Mouse (Mus musculus): ENCODE measurements around the gene Prr7. TPM values are rescaled to one million over a fixed set of nuclear protein-coding genes. Genes with fewer than 3 reads are reported as not detected.
A peak's percentile ranks its signal among the peaks of the same experiment; 100 is the strongest.
"Not testable (repeated sequence)": the region's sequence is repeated elsewhere in the genome, so short reads cannot be mapped to it uniquely, and the experiment has no call there.

Gene Prr7
- polyA plus RNA-seq, 1 experiment from 2014 or later, result 1.6 TPM

DNA sequence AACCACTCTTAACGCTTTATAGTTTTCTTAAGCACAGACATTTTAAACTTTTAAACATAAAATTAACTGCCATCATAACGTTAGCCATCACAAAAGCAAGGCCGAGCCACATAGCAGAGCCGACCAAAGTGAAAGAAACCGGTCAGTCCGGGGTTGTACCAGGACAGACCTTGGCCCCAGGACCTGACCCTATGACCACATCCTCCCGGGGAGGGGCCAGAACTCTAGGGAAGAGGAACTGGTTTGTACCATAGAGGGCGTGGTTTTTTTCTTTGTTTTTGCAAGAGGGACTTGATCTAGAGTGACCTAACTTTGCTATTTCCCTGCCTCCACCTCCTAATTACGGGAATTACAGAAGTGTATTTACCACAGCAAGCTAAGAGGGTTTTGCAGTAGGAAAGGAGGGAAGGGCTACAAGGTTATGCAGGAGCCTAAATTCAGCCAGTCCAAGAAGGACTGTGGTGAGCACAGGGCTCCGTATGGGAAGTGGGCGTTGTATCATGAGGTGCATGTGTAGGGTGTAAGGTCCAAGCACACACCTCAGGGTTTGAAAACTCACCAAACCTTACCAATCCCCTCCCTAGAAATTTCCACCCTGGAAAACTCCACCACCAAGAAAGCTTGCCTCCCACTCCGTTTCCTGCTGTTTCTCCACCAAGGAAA is 34.7 kb upstream of the Prr7 start:
- Histone ChIP-seq H3K9me3 (ENCODE audit: control insufficient read depth, low read length) (no peaks in the 10 kb centered on the region), H3K4me2 (ENCODE audit: low read depth, severe bottlenecking) (no peak overlapping the region), H3K27me3 (ENCODE audit: control insufficient read depth, insufficient read depth, low read length) (no peaks in the 10 kb centered on the region), H3K4me3 (ENCODE audit: low read depth, low read length) (no peak overlapping the region), H3K4me1 (ENCODE audit: control insufficient read depth, insufficient read depth, low read length) (no peaks in the 10 kb centered on the region), H3K9ac (ENCODE audit: low read length) (no peak overlapping the region), H3K27ac (replicated peaks; ENCODE audit: low read depth, low read length) (no peak overlapping the region), H3K36me3 (ENCODE audit: control insufficient read depth, insufficient read depth, low read length) (no peaks in the 10 kb centered on the region)
- DNase-seq (ENCODE audit: low spot score), result no peak
- ATAC-seq (ENCODE audit: insufficient number of reproducible peaks, low FRiP score, low TSS enrichment, low read depth), result no peak
- 76% methylated on average over 12 of the region's 12 CpGs for WGBS

DNA sequence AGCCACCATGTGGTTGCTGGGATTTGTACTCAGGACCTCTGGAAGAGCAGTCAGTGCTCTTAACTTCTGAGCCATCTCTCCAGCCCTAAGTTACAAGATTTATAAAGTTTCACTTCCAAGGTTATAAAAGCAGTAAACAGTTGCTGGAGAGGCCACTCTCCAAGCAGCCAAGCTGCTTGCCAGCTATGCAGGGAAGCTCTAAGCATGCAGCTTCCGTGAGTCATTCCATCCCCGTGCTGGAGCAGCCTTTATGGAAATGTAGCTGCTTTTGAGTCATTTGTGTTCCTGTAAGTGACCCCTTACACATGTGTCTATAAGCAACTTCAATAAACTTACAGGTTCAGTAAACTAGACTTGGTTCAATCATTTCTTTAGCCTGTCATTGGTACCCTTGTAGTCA is 33.5 kb upstream of the Prr7 start:
- Histone ChIP-seq H3K9ac (ENCODE audit: low read length) (no peak overlapping the region), H3K27ac (replicated peaks; ENCODE audit: low read depth, low read length) (no peak overlapping the region), H3K36me3 (ENCODE audit: control insufficient read depth, insufficient read depth, low read length) (no peaks in the 10 kb centered on the region), H3K4me3 (ENCODE audit: low read depth, low read length) (no peak overlapping the region), H3K27me3 (ENCODE audit: control insufficient read depth, insufficient read depth, low read length) (no peaks in the 10 kb centered on the region), H3K9me3 (ENCODE audit: control insufficient read depth, low read length) (no peaks in the 10 kb centered on the region), H3K4me2 (ENCODE audit: low read depth, severe bottlenecking) (no peak overlapping the region), H3K4me1 (ENCODE audit: control insufficient read depth, insufficient read depth, low read length) (no peaks in the 10 kb centered on the region)
- ATAC-seq (ENCODE audit: insufficient number of reproducible peaks, low FRiP score, low TSS enrichment, low read depth), result no peak
- 83% methylated on average over 2 of the region's 2 CpGs for WGBS
- DNase-seq (ENCODE audit: low spot score), result no peak

DNA sequence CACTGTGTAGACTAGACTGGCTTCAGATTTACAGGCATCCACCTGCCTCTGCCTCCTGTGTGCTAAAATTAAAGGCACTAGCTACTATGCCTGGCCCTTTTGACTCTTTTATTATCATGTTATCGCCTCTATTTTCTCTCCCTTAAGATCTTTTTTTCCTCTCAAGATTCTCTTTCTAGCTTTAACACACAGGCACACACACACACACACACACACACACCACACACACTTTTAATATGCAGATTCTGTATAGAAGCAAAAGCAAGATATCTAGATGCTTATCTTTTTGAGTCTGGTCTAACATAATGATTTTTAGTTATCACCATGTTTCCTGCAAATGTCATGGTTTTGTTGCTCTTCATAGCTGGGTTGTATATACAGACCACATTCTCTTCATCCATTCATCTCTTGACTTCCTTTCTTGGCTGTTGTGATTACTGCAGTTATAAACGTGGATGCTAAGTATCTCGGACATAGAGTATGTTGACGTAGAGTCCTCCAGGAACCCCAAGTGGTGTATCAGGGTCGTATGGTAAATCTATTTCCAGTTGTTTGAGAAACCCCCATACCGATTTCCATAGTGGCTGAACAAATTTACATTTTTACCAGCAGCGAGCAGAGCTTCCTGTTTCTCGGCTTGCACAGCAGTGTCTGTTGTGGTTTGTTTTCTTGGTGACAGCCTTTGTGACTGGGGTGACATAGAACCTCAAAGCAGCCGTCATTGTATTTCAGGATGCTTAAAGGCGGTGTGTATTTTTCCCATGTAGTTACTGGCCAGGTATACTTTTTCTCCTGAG is 32.0 kb upstream of the Prr7 start:
- no peak overlapping the region for H3K9ac ChIP-seq (ENCODE audit: low read length)

DNA sequence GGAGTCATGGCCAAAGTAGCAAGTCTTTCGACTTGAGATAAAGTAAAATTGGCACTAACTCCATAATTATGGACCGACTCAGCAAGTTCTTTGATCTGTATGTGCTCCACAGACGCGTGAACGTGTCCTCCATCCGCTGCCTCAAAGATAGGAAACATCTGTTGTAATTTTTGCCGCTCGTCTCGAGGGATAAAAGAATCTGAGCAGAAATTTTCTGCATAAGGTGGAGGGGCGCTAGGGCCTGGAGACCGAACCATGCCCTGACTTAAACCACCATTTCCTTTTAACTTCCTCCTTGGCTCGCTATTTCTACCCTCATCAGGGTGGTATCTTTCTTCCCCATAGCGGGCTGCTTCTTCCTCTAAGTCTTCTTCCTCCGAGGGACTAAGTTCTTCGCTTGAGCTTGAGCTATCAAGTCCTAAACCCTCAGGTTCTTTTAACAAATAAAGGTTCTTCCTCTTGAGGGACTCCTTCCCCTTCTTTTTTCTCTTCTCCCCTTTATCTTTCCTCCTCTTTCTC is 26.9 kb upstream of the Prr7 start:
- H3K27me3 ChIP-seq (ENCODE audit: control insufficient read depth, insufficient read depth, low read length); H3K9me3 ChIP-seq (ENCODE audit: control insufficient read depth, low read length); DNase-seq (ENCODE audit: low spot score); H3K4me3 ChIP-seq (ENCODE audit: low read depth, low read length); H3K4me2 ChIP-seq (ENCODE audit: low read depth, severe bottlenecking); H3K27ac ChIP-seq (replicated peaks; ENCODE audit: low read depth, low read length); H3K36me3 ChIP-seq (ENCODE audit: control insufficient read depth, insufficient read depth, low read length); H3K9ac ChIP-seq (ENCODE audit: low read length); H3K4me1 ChIP-seq (ENCODE audit: control insufficient read depth, insufficient read depth, low read length); ATAC-seq (ENCODE audit: insufficient number of reproducible peaks, low FRiP score, low TSS enrichment, low read depth): not testable (repeated sequence)
- WGBS, result 82% methylated on average over 15 of the region's 15 CpGs

More for the DNA sequence above, 32.0 kb upstream of the Prr7 start:
- Histone ChIP-seq H3K4me1 (ENCODE audit: control insufficient read depth, insufficient read depth, low read length) (no peaks in the 10 kb centered on the region), H3K4me3 (ENCODE audit: low read depth, low read length) (no peak overlapping the region), H3K27me3 (ENCODE audit: control insufficient read depth, insufficient read depth, low read length) (no peaks in the 10 kb centered on the region), H3K9me3 (ENCODE audit: control insufficient read depth, low read length) (no peaks in the 10 kb centered on the region), H3K36me3 (ENCODE audit: control insufficient read depth, insufficient read depth, low read length) (no peaks in the 10 kb centered on the region), H3K27ac (replicated peaks; ENCODE audit: low read depth, low read length) (no peak overlapping the region), H3K4me2 (ENCODE audit: low read depth, severe bottlenecking) (no peak overlapping the region)
- ATAC-seq (ENCODE audit: insufficient number of reproducible peaks, low FRiP score, low TSS enrichment, low read depth) (no peak), DNase-seq (ENCODE audit: low spot score) (no peak)
- WGBS, result 81% methylated on average over 10 of the region's 10 CpGs

DNA sequence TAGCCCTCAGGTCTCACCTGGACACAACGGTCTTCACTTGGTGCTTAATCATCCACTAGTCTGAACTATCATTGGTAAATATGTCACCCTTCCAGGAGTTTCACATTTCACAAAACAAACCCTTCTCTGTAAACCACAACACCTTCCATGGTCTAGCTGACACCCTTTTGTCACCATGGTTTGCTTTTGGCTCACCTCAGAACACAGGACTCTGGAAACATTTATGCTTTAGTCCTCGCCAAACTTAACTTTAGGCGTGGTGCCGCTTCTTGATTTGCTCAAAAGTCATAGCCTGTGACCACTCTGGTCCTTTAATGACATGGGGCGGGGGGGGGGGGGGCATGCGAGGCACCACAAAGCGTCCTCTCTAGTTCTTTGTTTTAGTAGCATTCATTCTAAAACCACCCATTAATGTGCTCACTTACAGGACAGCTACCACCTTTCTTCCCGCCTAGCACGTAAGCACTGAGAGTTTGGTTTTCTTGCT is 20.2 kb upstream of the Prr7 start:
- peak overlapping the region; percentile 63 for H3K4me3 ChIP-seq (ENCODE audit: low read depth, low read length)
- H3K27ac ChIP-seq (replicated peaks; ENCODE audit: low read depth, low read length), result no peak overlapping the region
- H3K4me2 ChIP-seq (ENCODE audit: low read depth, severe bottlenecking), result peak overlapping the region; percentile 61
- H3K36me3 ChIP-seq (ENCODE audit: control insufficient read depth, insufficient read depth, low read length), result no peaks in the 10 kb centered on the region
- no peaks in the 10 kb centered on the region for H3K27me3 ChIP-seq (ENCODE audit: control insufficient read depth, insufficient read depth, low read length)
- peaks cover 12% of the 10 kb centered on the region for H3K4me1 ChIP-seq (ENCODE audit: control insufficient read depth, insufficient read depth, low read length)
- ATAC-seq (ENCODE audit: insufficient number of reproducible peaks, low FRiP score, low TSS enrichment, low read depth) (no peak), DNase-seq (ENCODE audit: low spot score) (no peak)
- 52% methylated on average over 9 of the region's 9 CpGs for WGBS
- no peaks in the 10 kb centered on the region for H3K9me3 ChIP-seq (ENCODE audit: control insufficient read depth, low read length)
- H3K9ac ChIP-seq (ENCODE audit: low read length), result no peak overlapping the region

DNA sequence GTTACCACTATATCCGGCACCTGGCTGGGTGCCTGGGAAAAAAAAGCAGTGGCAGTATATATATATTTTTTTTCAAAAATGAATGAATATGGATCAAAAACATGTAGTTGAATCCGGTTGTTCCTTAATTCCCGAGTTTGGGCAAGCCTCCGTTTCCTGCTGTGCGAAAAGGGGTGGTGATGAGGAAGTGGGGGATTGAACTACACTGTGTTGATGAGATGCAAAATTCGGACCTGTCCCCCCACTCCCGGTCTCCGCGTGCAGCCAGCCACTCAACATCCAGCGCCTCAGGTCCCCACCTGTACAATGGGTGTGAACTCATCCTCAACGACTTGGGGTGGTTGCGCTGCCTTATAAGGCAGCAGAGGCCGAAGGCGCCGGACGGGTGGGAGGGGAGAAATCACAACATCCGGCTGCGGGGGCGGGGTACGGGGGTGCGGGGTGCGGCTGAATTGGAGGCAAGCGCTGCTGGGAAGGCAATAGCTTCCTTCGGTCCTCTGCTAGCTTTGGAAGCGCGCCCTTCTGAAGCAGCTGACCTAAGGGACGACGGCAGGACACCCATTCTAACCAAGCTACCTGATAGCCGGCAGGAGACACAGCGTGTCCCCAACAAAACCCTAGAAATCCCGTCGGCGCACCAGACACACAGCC is 19.7 kb upstream of the Prr7 start:
- Histone ChIP-seq H3K36me3 (ENCODE audit: control insufficient read depth, insufficient read depth, low read length) (0 out of 2 replicates have a peak, but pooled peaks cover 2% of the 10 kb centered on the region), H3K27ac (replicated peaks; ENCODE audit: low read depth, low read length) (peak overlapping the region; percentile 81), H3K4me1 (ENCODE audit: control insufficient read depth, insufficient read depth, low read length) (peaks cover 12% of the 10 kb centered on the region), H3K27me3 (ENCODE audit: control insufficient read depth, insufficient read depth, low read length) (no peaks in the 10 kb centered on the region), H3K4me2 (ENCODE audit: low read depth, severe bottlenecking) (peak overlapping the region; percentile 61), H3K4me3 (ENCODE audit: low read depth, low read length) (peak overlapping the region; percentile 63), H3K9me3 (ENCODE audit: control insufficient read depth, low read length) (no peaks in the 10 kb centered on the region), H3K9ac (ENCODE audit: low read length) (peak overlapping the region; percentile 54)
- peak; percentile 53 for ATAC-seq (ENCODE audit: insufficient number of reproducible peaks, low FRiP score, low TSS enrichment, low read depth)
- under 1% methylated on average over 33 of the region's 33 CpGs for WGBS
- peak; percentile 84 for DNase-seq (ENCODE audit: low spot score)

DNA sequence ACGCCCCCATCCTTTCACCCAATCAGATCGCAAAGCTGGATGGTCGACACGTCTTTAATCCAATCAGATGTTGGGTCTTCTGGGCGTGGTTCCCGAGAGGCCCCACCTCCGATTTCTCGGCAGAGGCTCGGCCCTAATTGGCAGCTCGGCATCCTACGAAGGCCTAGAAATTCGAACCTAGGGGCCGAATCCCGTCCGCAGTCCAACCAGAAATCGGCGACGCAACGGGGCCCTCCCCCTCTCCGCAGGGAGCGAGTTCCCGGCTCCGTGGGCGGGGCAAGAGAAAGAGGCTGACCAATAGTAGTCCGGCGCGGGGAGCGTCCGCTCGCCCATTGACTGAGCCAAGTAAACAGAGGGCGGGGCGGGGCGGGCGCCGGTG is 19.1 kb upstream of the Prr7 start, which contains the start of gene Grk6:
Grk6 (plus strand) TSS at position 136 of the 379 bp plus-strand sequence.
- H3K4me1 ChIP-seq (ENCODE audit: control insufficient read depth, insufficient read depth, low read length), result peaks cover 12% of the 10 kb centered on the region
- no peaks in the 10 kb centered on the region for H3K9me3 ChIP-seq (ENCODE audit: control insufficient read depth, low read length)
- peak within 1 kb of the TSS; percentile 63 for H3K4me3 ChIP-seq (ENCODE audit: low read depth, low read length)
- DNase-seq (ENCODE audit: low spot score) (peak; percentile 98), ATAC-seq (ENCODE audit: insufficient number of reproducible peaks, low FRiP score, low TSS enrichment, low read depth) (peak; percentile 96)
- no peaks in the 10 kb centered on the region for H3K27me3 ChIP-seq (ENCODE audit: control insufficient read depth, insufficient read depth, low read length)
- under 1% methylated on average over 23 of the region's 35 CpGs for WGBS
- 0 out of 2 replicates have a peak, but pooled peaks cover 4% of the 10 kb centered on the region for H3K36me3 ChIP-seq (ENCODE audit: control insufficient read depth, insufficient read depth, low read length)
- peak within 1 kb of the TSS; percentile 87 for H3K27ac ChIP-seq (replicated peaks; ENCODE audit: low read depth, low read length)
- H3K9ac ChIP-seq (ENCODE audit: low read length), result peak within 1 kb of the TSS; percentile 92
- H3K4me2 ChIP-seq (ENCODE audit: low read depth, severe bottlenecking), result peak within 1 kb of the TSS; percentile 66

Measured in limb, embryonic 11.5 days (tissue).